In genomic region chr13:45003026-45003425, GRCm38 (mm10) we compare ENCODE assay signal across 11 mouse cellular contexts. TPM values are rescaled to one million over a fixed set of nuclear protein-coding genes. Genes with fewer than 3 reads are reported as not detected.
DNase-seq lines count a peak whose midpoint lies in the region; ATAC-seq and TF ChIP-seq lines count a peak whose summit lies in the region.
"Had no signal": no experiment of that assay in that cellular context is flagged by ENCODE, and none has a peak within 500 bp of the region (broad histone marks: within the 10 kb centered on the region; RNA-seq: fewer than 3 reads in every experiment).

No protein-coding gene starts in this region.

- no peaks in the 10 kb centered on the region; the same call in 1 of the 2 replicates for H3K36me3 ChIP-seq in liver, embryonic 15.5 days (replicated peaks)
- H3K36me3 ChIP-seq in liver, embryonic 11.5 days (ENCODE audit: control insufficient read depth, insufficient read depth, low read length): no peaks in the 10 kb centered on the region
- H3K36me3 ChIP-seq in hindbrain, postnatal 0 days (ENCODE audit: insufficient read depth, low read length): no peaks in the 10 kb centered on the region
- H3K36me3 ChIP-seq in splenic B cell, adult 2 months (ENCODE audit: control insufficient read depth, insufficient read depth, low read length, poor library complexity, severe bottlenecking): no peaks in the 10 kb centered on the region

- peaks cover 26% of the 10 kb centered on the region for H3K4me1 ChIP-seq in liver, embryonic 15.5 days (replicated peaks)
- H3K4me1 ChIP-seq in liver, embryonic 11.5 days (replicated peaks; ENCODE audit: control insufficient read depth, insufficient read depth, low read length): peaks cover 3% of the 10 kb centered on the region; the same call in 1 of the 2 replicates
- H3K4me1 ChIP-seq in hindbrain, postnatal 0 days (ENCODE audit: insufficient read depth, low read length): 0 out of 2 replicates have a peak, but pooled peaks cover 4% of the 10 kb centered on the region

- H3K27ac ChIP-seq in liver, embryonic 15.5 days (replicated peaks): no peak overlapping the region
- H3K27ac ChIP-seq in liver, embryonic 11.5 days (ENCODE audit: low read depth, low read length): no peak overlapping the region
- no peak overlapping the region for H3K27ac ChIP-seq in hindbrain, postnatal 0 days

- peak overlapping the region; percentile 99; the same call in 1 of the 2 replicates for H3K4me2 ChIP-seq in liver, embryonic 15.5 days
- H3K4me2 ChIP-seq in liver, embryonic 11.5 days: no peak overlapping the region; the same call in 1 of the 2 replicates
- H3K4me2 ChIP-seq in hindbrain, postnatal 0 days (ENCODE audit: low read depth, low read length): peak overlapping the region; percentile 67

- DNase-seq in heart, adult 11 months: peak; percentile 43
- DNase-seq in heart, adult 9 months (ENCODE audit: low spot score in 2 of 2): no peak
- no peak for DNase-seq in liver, embryonic 11.5 days (ENCODE audit: low spot score)
- DNase-seq in hindbrain, postnatal 0 days (ENCODE audit: low spot score): peak; percentile 19
- peak; percentile 28 for DNase-seq in splenic B cell, adult 2 months (ENCODE audit: low read depth, low spot score)
- no peak for DNase-seq in thymus, postnatal 0 days (ENCODE audit: low spot score)
- no peak for DNase-seq in kidney, postnatal 10 days
- DNase-seq: adrenal gland, postnatal 36 days; kidney, adult 8-10 months had no signal

- no peak for ATAC-seq in liver, embryonic 15.5 days (ENCODE audit: insufficient read depth)
- no peak for ATAC-seq in liver, embryonic 11.5 days (replicated peaks; ENCODE audit: low FRiP score)
- ATAC-seq in hindbrain, postnatal 0 days: no peak

- no peak overlapping the region; the same call in 1 of the 2 replicates for H3K9ac ChIP-seq in liver, embryonic 15.5 days
- no peak overlapping the region for H3K9ac ChIP-seq in liver, embryonic 11.5 days (ENCODE audit: low read depth, low read length)
- no peak overlapping the region for H3K9ac ChIP-seq in hindbrain, postnatal 0 days (replicated peaks; ENCODE audit: low read length)

- H3K4me3 ChIP-seq in liver, embryonic 15.5 days (replicated peaks): no peak overlapping the region
- no peak overlapping the region for H3K4me3 ChIP-seq in liver, embryonic 11.5 days (ENCODE audit: low read depth, low read length)
- H3K4me3 ChIP-seq in hindbrain, postnatal 0 days (ENCODE audit: low read length): peak overlapping the region; percentile 82; the same call in 1 of the 2 replicates

- H3K9me3 ChIP-seq in liver, embryonic 15.5 days (replicated peaks): no peaks in the 10 kb centered on the region
- no peaks in the 10 kb centered on the region for H3K9me3 ChIP-seq in liver, embryonic 11.5 days (ENCODE audit: control insufficient read depth, low read length)
- no peaks in the 10 kb centered on the region for H3K9me3 ChIP-seq in hindbrain, postnatal 0 days (ENCODE audit: low read length)
- H3K9me3 ChIP-seq: G1E had no signal

- H3K27me3 ChIP-seq in liver, embryonic 15.5 days: 0 out of 2 replicates have a peak, but pooled peaks cover 4% of the 10 kb centered on the region
- H3K27me3 ChIP-seq in liver, embryonic 11.5 days (replicated peaks; ENCODE audit: control insufficient read depth, insufficient read depth, low read length): no peaks in the 10 kb centered on the region
- no peaks in the 10 kb centered on the region for H3K27me3 ChIP-seq in hindbrain, postnatal 0 days (ENCODE audit: insufficient read depth, low read length)
- no peaks in the 10 kb centered on the region for H3K27me3 ChIP-seq in splenic B cell, adult 2 months (ENCODE audit: control insufficient read depth, insufficient read depth, low read length, poor library complexity, severe bottlenecking)

- TF ChIP-seq CTCF in hindbrain, postnatal 0 days (IDR thresholded peaks at IDR 0.05; ENCODE audit: low read depth): no peak

- WGBS in liver, embryonic 15.5 days (ENCODE audit: insufficient replicate concordance): 68% methylated on average over 5 of the region's 5 CpGs
- 84% methylated on average over 5 of the region's 5 CpGs for WGBS in liver, embryonic 11.5 days
- WGBS in hindbrain, postnatal 0 days: 66% methylated on average over 5 of the region's 5 CpGs

RNA-seq across cellular contexts. Expression of gene Dtnbp1, which starts 1.1 kb away (rescaled TPM):
- 28.6 and 31.9 TPM in 2 replicates for polyA plus RNA-seq in liver, embryonic 15.5 days (2015; fragmentation: Nextera tagmentation; extraction: Ambion mirVana)
- polyA plus RNA-seq in liver, embryonic 11.5 days (2014; fragmentation: Nextera tagmentation; extraction: Ambion mirVana): 41.5 and 42.3 TPM in 2 replicates
- 90.7 and 97.6 TPM in 2 replicates for total RNA-seq in hindbrain, postnatal 0 days (2014; rRNA removed)
- polyA plus RNA-seq in hindbrain, postnatal 0 days (2015; fragmentation: Nextera tagmentation; extraction: Ambion mirVana): 114 and 127 TPM in 2 replicates
- polyA plus RNA-seq in thymus, postnatal 0 days (2015; fragmentation: Nextera tagmentation; extraction: Ambion mirVana): 79.4 and 88.5 TPM in 2 replicates

Comparison
In these comparisons a context has a peak if more than half of its experiments do, and no peak if none do; other contexts are left out.
1. DNase-seq: peak in heart, adult 11 months (single experiment), hindbrain, postnatal 0 days (single experiment) and splenic B cell, adult 2 months (single experiment); none in heart, adult 9 months (0 of 2), liver, embryonic 11.5 days (single experiment), thymus, postnatal 0 days (single experiment) and kidney, postnatal 10 days (single experiment).